Mouse (Mus musculus): ENCODE data around the gene Tm7sf2. TPM values are rescaled to one million over a fixed set of nuclear protein-coding genes. Genes with fewer than 3 reads are reported as not detected.

Gene Tm7sf2
- polyA plus RNA-seq (2014; fragmentation: Nextera tagmentation; extraction: Ambion mirVana): 26.0 and 26.3 TPM in 2 replicates

GRCm38 (mm10) chr19:6067724-6068415 lies at the start of gene Tm7sf2:
Gene Tm7sf2 (minus strand): TSS chr19:6068373.
- Histone ChIP-seq H3K27ac (replicated peaks; ENCODE audit: low read depth, low read length) (peak within 1 kb of the TSS; percentile 52; the same call in 1 of the 2 replicates), H3K4me2 (ENCODE audit: low read depth, low read length) (peak within 1 kb of the TSS; percentile 86), H3K4me3 (ENCODE audit: low read depth, low read length) (peak within 1 kb of the TSS; percentile 47), H3K9me3 (replicated peaks; ENCODE audit: control insufficient read depth, low read length) (no peaks in the 10 kb centered on the region), H3K36me3 (replicated peaks; ENCODE audit: control insufficient read depth, insufficient read depth, low read depth, low read length) (no peaks in the 10 kb centered on the region; the same call in none of the 2 replicates), H3K9ac (replicated peaks; ENCODE audit: low read length) (peak within 1 kb of the TSS; percentile 61), H3K27me3 (ENCODE audit: control insufficient read depth, insufficient read depth, low read length) (no peaks in the 10 kb centered on the region), H3K4me1 (ENCODE audit: control insufficient read depth, insufficient read depth, low read length) (peaks cover 2% of the 10 kb centered on the region)
- peak; percentile 93 for DNase-seq (ENCODE audit: low spot score)
- WGBS: 9% methylated on average over 33 of the region's 33 CpGs
- ATAC-seq (replicated peaks; ENCODE audit: insufficient number of reproducible peaks, low FRiP score, low TSS enrichment, low read depth): peak; percentile 92

- Histone ChIP-seq H3K4me1 (ENCODE audit: control insufficient read depth, insufficient read depth, low read length) (no peaks in the 10 kb centered on the region), H3K27me3 (ENCODE audit: control insufficient read depth, insufficient read depth, low read length) (no peaks in the 10 kb centered on the region), H3K4me2 (ENCODE audit: low read depth, low read length) (peak overlapping the region; percentile 86), H3K4me3 (ENCODE audit: low read depth, low read length) (peak overlapping the region; percentile 87), H3K9me3 (replicated peaks; ENCODE audit: control insufficient read depth, low read length) (no peaks in the 10 kb centered on the region), H3K9ac (replicated peaks; ENCODE audit: low read length) (peak overlapping the region; percentile 93), H3K27ac (replicated peaks; ENCODE audit: low read depth, low read length) (peak overlapping the region; percentile 94), H3K36me3 (replicated peaks; ENCODE audit: control insufficient read depth, insufficient read depth, low read depth, low read length) (peaks cover 12% of the 10 kb centered on the region)
- no peak for DNase-seq (ENCODE audit: low spot score)
- WGBS: 6% methylated on average over 32 of the region's 32 CpGs
- no peak for ATAC-seq (replicated peaks; ENCODE audit: insufficient number of reproducible peaks, low FRiP score, low TSS enrichment, low read depth)
These were observed 49.3 kb upstream of the Tm7sf2 start for GRCm38 (mm10) chr19:6117346-6117985.

GRCm38 (mm10) chr19:6116113-6116850 lies 48.1 kb upstream of the Tm7sf2 start:
- no peaks in the 10 kb centered on the region for H3K27me3 ChIP-seq (ENCODE audit: control insufficient read depth, insufficient read depth, low read length)
- H3K9me3 ChIP-seq (replicated peaks; ENCODE audit: control insufficient read depth, low read length): no peaks in the 10 kb centered on the region
- ATAC-seq (replicated peaks; ENCODE audit: insufficient number of reproducible peaks, low FRiP score, low TSS enrichment, low read depth): no peak
- 91% methylated on average over 15 of the region's 15 CpGs for WGBS
- no peak for DNase-seq (ENCODE audit: low spot score)
- peaks cover 12% of the 10 kb centered on the region for H3K36me3 ChIP-seq (replicated peaks; ENCODE audit: control insufficient read depth, insufficient read depth, low read depth, low read length)
- no peak overlapping the region for H3K4me3 ChIP-seq (ENCODE audit: low read depth, low read length)
- no peak overlapping the region for H3K27ac ChIP-seq (replicated peaks; ENCODE audit: low read depth, low read length)
- H3K4me1 ChIP-seq (ENCODE audit: control insufficient read depth, insufficient read depth, low read length): no peaks in the 10 kb centered on the region
- H3K4me2 ChIP-seq (ENCODE audit: low read depth, low read length): no peak overlapping the region
- no peak overlapping the region for H3K9ac ChIP-seq (replicated peaks; ENCODE audit: low read length)

GRCm38 (mm10) chr19:6113116-6113515 lies 44.9 kb upstream of the Tm7sf2 start:
- no peak overlapping the region for H3K4me2 ChIP-seq (ENCODE audit: low read depth, low read length)
- DNase-seq (ENCODE audit: low spot score) (no peak), ATAC-seq (replicated peaks; ENCODE audit: insufficient number of reproducible peaks, low FRiP score, low TSS enrichment, low read depth) (no peak)
- no peak overlapping the region for H3K27ac ChIP-seq (replicated peaks; ENCODE audit: low read depth, low read length)
- no peaks in the 10 kb centered on the region for H3K4me1 ChIP-seq (ENCODE audit: control insufficient read depth, insufficient read depth, low read length)
- no peak overlapping the region for H3K9ac ChIP-seq (replicated peaks; ENCODE audit: low read length)
- 74% methylated on average over 6 of the region's 6 CpGs for WGBS
- no peaks in the 10 kb centered on the region for H3K27me3 ChIP-seq (ENCODE audit: control insufficient read depth, insufficient read depth, low read length)
- peaks cover 12% of the 10 kb centered on the region for H3K36me3 ChIP-seq (replicated peaks; ENCODE audit: control insufficient read depth, insufficient read depth, low read depth, low read length)
- no peak overlapping the region for H3K4me3 ChIP-seq (ENCODE audit: low read depth, low read length)
- H3K9me3 ChIP-seq (replicated peaks; ENCODE audit: control insufficient read depth, low read length): no peaks in the 10 kb centered on the region

GRCm38 (mm10) chr19:6105586-6105985 lies 37.4 kb upstream of the Tm7sf2 start, which contains the start of gene Naaladl1:
Gene Naaladl1 (plus strand): TSS chr19:6105782.
- H3K27me3 ChIP-seq (ENCODE audit: control insufficient read depth, insufficient read depth, low read length): no peaks in the 10 kb centered on the region
- H3K4me2 ChIP-seq (ENCODE audit: low read depth, low read length): no peak within 1 kb of the TSS
- ATAC-seq (replicated peaks; ENCODE audit: insufficient number of reproducible peaks, low FRiP score, low TSS enrichment, low read depth): no peak
- H3K36me3 ChIP-seq (replicated peaks; ENCODE audit: control insufficient read depth, insufficient read depth, low read depth, low read length): no peaks in the 10 kb centered on the region
- no peak within 1 kb of the TSS for H3K4me3 ChIP-seq (ENCODE audit: low read depth, low read length)
- WGBS: 83% methylated on average over 7 of the region's 7 CpGs
- H3K9me3 ChIP-seq (replicated peaks; ENCODE audit: control insufficient read depth, low read length): no peaks in the 10 kb centered on the region
- DNase-seq (ENCODE audit: low spot score): no peak
- no peaks in the 10 kb centered on the region for H3K4me1 ChIP-seq (ENCODE audit: control insufficient read depth, insufficient read depth, low read length)
- H3K9ac ChIP-seq (replicated peaks; ENCODE audit: low read length): no peak within 1 kb of the TSS
- H3K27ac ChIP-seq (replicated peaks; ENCODE audit: low read depth, low read length): no peak within 1 kb of the TSS

GRCm38 (mm10) chr19:6104476-6104875 lies 36.3 kb upstream of the Tm7sf2 start:
- H3K4me2 ChIP-seq (ENCODE audit: low read depth, low read length): no peak overlapping the region
- H3K36me3 ChIP-seq (replicated peaks; ENCODE audit: control insufficient read depth, insufficient read depth, low read depth, low read length): no peaks in the 10 kb centered on the region
- no peaks in the 10 kb centered on the region for H3K9me3 ChIP-seq (replicated peaks; ENCODE audit: control insufficient read depth, low read length)
- DNase-seq (ENCODE audit: low spot score): no peak
- H3K27ac ChIP-seq (replicated peaks; ENCODE audit: low read depth, low read length): no peak overlapping the region
- no peak overlapping the region for H3K4me3 ChIP-seq (ENCODE audit: low read depth, low read length)
- no peak overlapping the region for H3K9ac ChIP-seq (replicated peaks; ENCODE audit: low read length)
- 72% methylated on average over 4 of the region's 4 CpGs for WGBS
- no peak for ATAC-seq (replicated peaks; ENCODE audit: insufficient number of reproducible peaks, low FRiP score, low TSS enrichment, low read depth)
- no peaks in the 10 kb centered on the region for H3K27me3 ChIP-seq (ENCODE audit: control insufficient read depth, insufficient read depth, low read length)
- H3K4me1 ChIP-seq (ENCODE audit: control insufficient read depth, insufficient read depth, low read length): no peaks in the 10 kb centered on the region

- Histone ChIP-seq H3K27me3 (ENCODE audit: control insufficient read depth, insufficient read depth, low read length) (no peaks in the 10 kb centered on the region), H3K27ac (replicated peaks; ENCODE audit: low read depth, low read length) (no peak overlapping the region), H3K4me3 (ENCODE audit: low read depth, low read length) (no peak overlapping the region), H3K4me2 (ENCODE audit: low read depth, low read length) (no peak overlapping the region), H3K4me1 (ENCODE audit: control insufficient read depth, insufficient read depth, low read length) (no peaks in the 10 kb centered on the region), H3K36me3 (replicated peaks; ENCODE audit: control insufficient read depth, insufficient read depth, low read depth, low read length) (no peaks in the 10 kb centered on the region), H3K9ac (replicated peaks; ENCODE audit: low read length) (no peak overlapping the region), H3K9me3 (replicated peaks; ENCODE audit: control insufficient read depth, low read length) (no peaks in the 10 kb centered on the region)
- DNase-seq (ENCODE audit: low spot score) (no peak), ATAC-seq (replicated peaks; ENCODE audit: insufficient number of reproducible peaks, low FRiP score, low TSS enrichment, low read depth) (no peak)
- WGBS: 78% methylated on average over 6 of the region's 6 CpGs
These were observed 34.1 kb upstream of the Tm7sf2 start for GRCm38 (mm10) chr19:6102169-6102853.

Data from embryonic facial prominence, embryonic 11.5 days (tissue).